Mouse (Mus musculus) layer of hippocampus, adult 11-12 months (tissue): ENCODE measurements around the gene Gm8247.
"Not testable (repeated sequence)": the region's sequence is repeated elsewhere in the genome, so short reads cannot be mapped to it uniquely, and the experiment has no call there.

Experiments
- DNase-seq: peaks from one replicate; pipeline ENCODE4 v3.0.0; 2022; ENCODE audit warnings: low spot score

The Gm8247 gene

GRCm38 (mm10) chr14:44582853-44583252 lies at the start of gene Gm8247:
Gene Gm8247, plus strand, starts transcription at chr14:44583153.
- not testable (repeated sequence) for DNase-seq

- DNase-seq = not testable (repeated sequence)
These were observed 35.0 kb upstream of the Gm8247 start for GRCm38 (mm10) chr14:44547961-44548360.

GRCm38 (mm10) chr14:44591765-44592164 lies 8.8 kb downstream of the Gm8247 start:
- not testable (repeated sequence) for DNase-seq

GRCm38 (mm10) chr14:44627737-44628136 lies 44.8 kb downstream of the Gm8247 start, which contains the start of gene Gm5624:
Gene Gm5624, minus strand, starts transcription at chr14:44627938.
- DNase-seq = not testable (repeated sequence)
